Comparison of ENCODE assay signal across 19 mouse cellular contexts in the genomic region with DNA sequence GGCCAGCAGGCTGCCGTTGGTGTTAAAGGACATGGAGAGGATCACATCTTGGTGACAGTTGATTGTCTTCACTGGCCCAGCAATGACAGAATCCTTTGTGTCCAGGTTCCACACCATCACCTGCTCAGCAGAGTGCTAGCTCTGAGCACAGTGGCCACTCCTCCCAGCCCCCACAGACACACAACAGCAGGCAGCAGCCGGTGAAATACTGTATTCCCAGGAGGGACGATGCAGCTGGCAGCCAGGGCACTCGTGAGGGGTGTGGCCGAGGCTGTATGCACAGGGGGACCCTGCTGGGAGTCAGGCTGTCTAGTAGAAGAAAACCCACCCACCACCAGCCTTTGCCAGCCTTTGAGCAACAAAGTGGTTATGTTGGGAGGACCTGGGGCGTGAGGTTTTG. TPM values are rescaled to one million over a fixed set of nuclear protein-coding genes. Genes with fewer than 3 reads are reported as not detected.
A peak's percentile ranks its signal among the peaks of the same experiment; 100 is the strongest.
DNase-seq lines count a peak whose midpoint lies in the region; ATAC-seq and TF ChIP-seq lines count a peak whose summit lies in the region.
"Had no signal": no experiment of that assay in that cellular context is flagged by ENCODE, and none has a peak within 500 bp of the region (broad histone marks: within the 10 kb centered on the region; RNA-seq: fewer than 3 reads in every experiment).

No protein-coding gene starts in this region.

- H3K27me3 ChIP-seq in liver, postnatal 0 days (ENCODE audit: insufficient read depth, low read length), result no peaks in the 10 kb centered on the region
- no peaks in the 10 kb centered on the region; the same call in 1 of the 2 replicates for H3K27me3 ChIP-seq in liver, embryonic 12.5 days (replicated peaks)
- H3K27me3 ChIP-seq in hindbrain, postnatal 0 days (ENCODE audit: insufficient read depth, low read length), result no peaks in the 10 kb centered on the region
- H3K27me3 ChIP-seq: forebrain, embryonic 13.5 days; limb, embryonic 12.5 days had no signal

- no peak overlapping the region for H3K9ac ChIP-seq in liver, postnatal 0 days (replicated peaks)
- no peak overlapping the region for H3K9ac ChIP-seq in liver, embryonic 12.5 days
- H3K9ac ChIP-seq in hindbrain, postnatal 0 days (replicated peaks; ENCODE audit: low read length), result no peak overlapping the region
- H3K9ac ChIP-seq: forebrain, embryonic 13.5 days; heart, embryonic 12.5 days; limb, embryonic 12.5 days had no signal

- no peak for TF ChIP-seq CTCF in liver, postnatal 0 days (IDR thresholded peaks at IDR 0.05; ENCODE audit: low read depth)
- TF ChIP-seq CTCF in hindbrain, postnatal 0 days (IDR thresholded peaks at IDR 0.05; ENCODE audit: low read depth), result no peak

- no peaks in the 10 kb centered on the region for H3K9me3 ChIP-seq in liver, postnatal 0 days (ENCODE audit: low read length)
- no peaks in the 10 kb centered on the region for H3K9me3 ChIP-seq in liver, embryonic 12.5 days (replicated peaks)
- H3K9me3 ChIP-seq in hindbrain, postnatal 0 days (ENCODE audit: low read length), result no peaks in the 10 kb centered on the region
- H3K9me3 ChIP-seq: forebrain, embryonic 13.5 days; heart, embryonic 12.5 days; limb, embryonic 12.5 days; midbrain, embryonic 10.5 days had no signal

- peak; percentile 50 to 65 for DNase-seq in cerebellum, postnatal 10 days
- no peak for DNase-seq in cerebellum, adult 9-10 months
- DNase-seq in liver, postnatal 0 days, result peak; percentile 57
- peak; percentile 66 for DNase-seq in MN1 (ENCODE audit: low spot score)
- peak; percentile 31 for DNase-seq in hindbrain, postnatal 0 days (ENCODE audit: low spot score)
- no peak for DNase-seq in right cerebral cortex, postnatal 10 days (ENCODE audit: low spot score in 2 of 2)
- DNase-seq in frontal cortex, postnatal 36 days (ENCODE audit: low spot score in 2 of 2), result no peak
- DNase-seq: adrenal gland, adult 8-10 months; cerebellum, adult 11-12 months; kidney, adult 9 months; lung, postnatal 36 days; right cerebral cortex, postnatal 25 days; thymus, postnatal 4 days had no signal

- peak; percentile 35; the same call in 1 of the 2 replicates for ATAC-seq in liver, postnatal 0 days
- no peak for ATAC-seq in liver, embryonic 12.5 days
- peak; percentile 19; the same call in 1 of the 2 replicates for ATAC-seq in hindbrain, postnatal 0 days
- ATAC-seq: forebrain, embryonic 13.5 days had no signal

- no peak overlapping the region for H3K4me3 ChIP-seq in liver, postnatal 0 days (ENCODE audit: low read depth, low read length)
- no peak overlapping the region for H3K4me3 ChIP-seq in liver, embryonic 12.5 days
- no peak overlapping the region for H3K4me3 ChIP-seq in hindbrain, postnatal 0 days (ENCODE audit: low read length)
- H3K4me3 ChIP-seq: forebrain, embryonic 13.5 days; heart, embryonic 12.5 days; left cerebral cortex, adult 2 months; limb, embryonic 12.5 days; midbrain, embryonic 10.5 days had no signal

- no peaks in the 10 kb centered on the region; the same call in 1 of the 2 replicates for H3K36me3 ChIP-seq in liver, postnatal 0 days (replicated peaks; ENCODE audit: insufficient read depth, low read length)
- H3K36me3 ChIP-seq in liver, embryonic 12.5 days, result no peaks in the 10 kb centered on the region
- no peaks in the 10 kb centered on the region for H3K36me3 ChIP-seq in hindbrain, postnatal 0 days (ENCODE audit: insufficient read depth, low read length)
- H3K36me3 ChIP-seq: heart, embryonic 12.5 days; limb, embryonic 12.5 days; midbrain, embryonic 10.5 days had no signal

- TF ChIP-seq EP300 in liver, postnatal 0 days (IDR thresholded peaks at IDR 0.05; ENCODE audit: low read depth), result no peak

- no peak overlapping the region for H3K4me2 ChIP-seq in liver, postnatal 0 days (ENCODE audit: low read depth, low read length)
- no peak overlapping the region for H3K4me2 ChIP-seq in liver, embryonic 12.5 days
- H3K4me2 ChIP-seq in hindbrain, postnatal 0 days (ENCODE audit: low read depth, low read length), result no peak overlapping the region
- H3K4me2 ChIP-seq: forebrain, embryonic 13.5 days; heart, embryonic 12.5 days; limb, embryonic 12.5 days had no signal

- peak overlapping the region; percentile 4; the same call in 1 of the 2 replicates for H3K27ac ChIP-seq in liver, postnatal 0 days (ENCODE audit: low read depth)
- no peak overlapping the region for H3K27ac ChIP-seq in liver, embryonic 12.5 days
- no peak overlapping the region for H3K27ac ChIP-seq in hindbrain, postnatal 0 days
- H3K27ac ChIP-seq: forebrain, embryonic 13.5 days; left cerebral cortex, adult 2 months; limb, embryonic 12.5 days; midbrain, embryonic 10.5 days had no signal

- WGBS in liver, postnatal 0 days (ENCODE audit: insufficient replicate concordance), result 69% methylated on average over 6 of the region's 6 CpGs
- WGBS in liver, embryonic 12.5 days (ENCODE audit: insufficient replicate concordance), result 60% methylated on average over 6 of the region's 6 CpGs
- 26% methylated on average over 6 of the region's 6 CpGs for WGBS in hindbrain, postnatal 0 days

- H3K4me1 ChIP-seq in liver, postnatal 0 days (ENCODE audit: insufficient read depth), result peaks cover 3% of the 10 kb centered on the region; the same call in 1 of the 2 replicates
- H3K4me1 ChIP-seq in liver, embryonic 12.5 days, result peaks cover 18% of the 10 kb centered on the region
- no peaks in the 10 kb centered on the region for H3K4me1 ChIP-seq in hindbrain, postnatal 0 days (ENCODE audit: insufficient read depth, low read length)
- H3K4me1 ChIP-seq: heart, embryonic 12.5 days had no signal

RNA-seq across cellular contexts. Expression of gene Trim14, which starts 10.8 kb away (rescaled TPM):
- 14.1 and 16.2 TPM in 2 replicates for polyA plus RNA-seq in liver, postnatal 0 days (2015; fragmentation: Nextera tagmentation; extraction: Ambion mirVana)
- 8.5 and 8.9 TPM in 2 replicates for polyA plus RNA-seq in liver, embryonic 12.5 days (2016; fragmentation: Nextera tagmentation; extraction: Ambion mirVana)
- total RNA-seq in hindbrain, postnatal 0 days (2014; rRNA removed), result 1.5 and 3.0 TPM in 2 replicates
- 1.2 and 1.7 TPM in 2 replicates for polyA plus RNA-seq in hindbrain, postnatal 0 days (2015; fragmentation: Nextera tagmentation; extraction: Ambion mirVana)

RNA-seq across cellular contexts. Expression of gene Coro2a, which starts 55.3 kb away (rescaled TPM):
- 1.7 and 2.2 TPM in 2 replicates for polyA plus RNA-seq in liver, postnatal 0 days (2015; fragmentation: Nextera tagmentation; extraction: Ambion mirVana)
- 4.9 and 5.2 TPM in 2 replicates for polyA plus RNA-seq in liver, embryonic 12.5 days (2016; fragmentation: Nextera tagmentation; extraction: Ambion mirVana)
- total RNA-seq in hindbrain, postnatal 0 days (2014; rRNA removed), result 24.5 and 26.7 TPM in 2 replicates
- 5.9 and 6.2 TPM in 2 replicates for polyA plus RNA-seq in hindbrain, postnatal 0 days (2015; fragmentation: Nextera tagmentation; extraction: Ambion mirVana)

RNA-seq across cellular contexts. Expression of gene Nans, which starts 57.7 kb away (rescaled TPM):
- polyA plus RNA-seq in liver, postnatal 0 days (2015; fragmentation: Nextera tagmentation; extraction: Ambion mirVana), result 23.8 and 25.0 TPM in 2 replicates
- polyA plus RNA-seq in liver, embryonic 12.5 days (2016; fragmentation: Nextera tagmentation; extraction: Ambion mirVana), result 75.7 and 78.4 TPM in 2 replicates
- total RNA-seq in hindbrain, postnatal 0 days (2014; rRNA removed), result 80.2 and 85.9 TPM in 2 replicates
- 57.6 and 60.4 TPM in 2 replicates for polyA plus RNA-seq in hindbrain, postnatal 0 days (2015; fragmentation: Nextera tagmentation; extraction: Ambion mirVana)

Comparison
In these comparisons a context has a peak if more than half of its experiments do, and no peak if none do; other contexts are left out.
1. DNase-seq: peak in cerebellum, postnatal 10 days (2 of 2), liver, postnatal 0 days (single experiment), MN1 (single experiment) and hindbrain, postnatal 0 days (single experiment); none in cerebellum, adult 9-10 months (single experiment), right cerebral cortex, postnatal 10 days (0 of 2) and frontal cortex, postnatal 36 days (0 of 2).